Mouse (Mus musculus) heart, adult 18-20 months (tissue): ENCODE data around the gene Stk32c. TPM values are rescaled to one million over a fixed set of nuclear protein-coding genes. Genes with fewer than 3 reads are reported as not detected.
A peak's percentile ranks its signal among the peaks of the same experiment; 100 is the strongest.

Experiments used
- DNase-seq, 2 experiments: peaks; one replicate each; pipeline ENCODE4 v3.0.0; 2021 to 2022; ENCODE audit warnings: mixed read lengths in 1 of 2
- long read RNA-seq, 2 experiments: library from polyadenylated mRNA; stranded (forward); transcript quantifications; one replicate each; pipeline ENCODE4 v2.0.0; 2021
- total RNA-seq, 2 experiments: library from RNA; stranded (reverse); gene quantifications; 2 replicates each; pipeline ENCODE4 v1.2.3; 2021

Stk32c gene
- total RNA-seq, result under 1 TPM; 0.51 to 0.92 TPM
- long read RNA-seq, experiment 1, result 0 reads
- long read RNA-seq, experiment 2, result 0 reads

GRCm38 (mm10) chr7:139212754-139213745 lies at the start of gene Stk32c, which contains the start of gene Lrrc27:
TSS of gene Stk32c (minus strand) at chr7:139213307.
TSS of gene Lrrc27 (plus strand) at chr7:139212988.
- peak; percentile 99 for DNase-seq

GRCm38 (mm10) chr7:139257752-139258542 lies 44.8 kb upstream of the Stk32c start:
- no peak for DNase-seq

DNA sequence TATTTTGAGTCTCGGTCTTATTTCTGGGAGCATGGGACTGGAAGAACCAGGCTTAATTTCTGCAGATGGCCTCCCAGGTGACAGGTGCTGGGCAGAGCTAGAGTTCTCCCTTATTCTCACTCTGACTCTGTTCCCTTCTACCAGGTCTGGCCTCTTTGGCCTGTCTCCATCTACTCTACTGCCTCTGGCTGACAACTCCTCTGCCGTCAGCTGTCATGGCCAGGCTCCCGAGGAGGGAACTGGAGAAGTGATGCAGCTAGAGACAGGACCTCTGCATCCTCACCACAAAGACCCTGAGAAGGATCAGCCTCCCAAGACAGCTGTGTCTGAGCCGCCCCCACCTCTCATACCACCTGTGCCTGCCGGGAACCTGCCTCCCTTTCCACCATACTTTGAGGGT lies 41.5 kb upstream of the Stk32c start:
- DNase-seq, result no peak

DNA sequence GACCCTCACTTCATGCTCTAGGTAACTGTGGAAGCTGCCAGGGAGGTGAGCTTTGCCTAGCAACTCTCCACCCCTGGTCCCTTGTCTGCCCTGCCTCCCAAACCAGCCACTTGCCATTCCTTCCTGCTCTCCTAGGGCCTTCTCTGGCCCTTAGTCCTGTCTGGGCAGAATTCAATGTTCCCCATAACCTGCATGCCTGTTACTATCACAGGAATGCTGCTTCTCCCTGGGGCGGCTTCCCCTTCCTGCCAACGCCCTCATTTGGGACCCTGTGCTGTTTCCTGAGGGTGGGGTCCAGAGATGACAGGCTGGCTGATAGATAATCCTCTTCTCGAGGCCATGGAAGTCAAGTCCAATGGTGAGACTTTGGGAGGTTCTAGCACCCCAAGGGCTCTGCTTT lies 40.4 kb upstream of the Stk32c start:
- DNase-seq, result no peak

DNA sequence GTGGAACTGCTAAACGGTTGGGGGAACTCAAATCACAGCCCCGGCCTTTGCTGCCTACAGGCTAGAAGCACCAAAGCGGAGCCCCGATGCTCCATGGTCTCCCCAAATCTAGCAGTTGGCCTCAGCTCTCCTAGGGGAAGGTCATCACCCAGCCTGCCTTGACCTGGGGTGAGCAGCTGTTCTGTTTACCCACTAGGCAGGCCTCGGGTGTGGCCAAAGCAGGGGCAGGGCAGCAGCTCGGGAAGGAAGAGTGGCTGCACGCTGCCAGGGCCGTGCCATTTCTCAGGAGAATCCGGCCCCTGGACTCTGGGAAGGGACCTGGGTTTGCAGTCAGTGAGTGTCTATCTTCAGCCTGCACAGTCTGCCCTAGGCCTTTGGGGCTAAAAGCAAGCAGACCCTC lies 39.9 kb upstream of the Stk32c start:
- DNase-seq, result peak in 1 of 2 experiments; percentile 35

- DNase-seq, result no peak
Measured at GRCm38 (mm10) chr7:139252566-139252965, 39.5 kb upstream of the Stk32c start.

DNA sequence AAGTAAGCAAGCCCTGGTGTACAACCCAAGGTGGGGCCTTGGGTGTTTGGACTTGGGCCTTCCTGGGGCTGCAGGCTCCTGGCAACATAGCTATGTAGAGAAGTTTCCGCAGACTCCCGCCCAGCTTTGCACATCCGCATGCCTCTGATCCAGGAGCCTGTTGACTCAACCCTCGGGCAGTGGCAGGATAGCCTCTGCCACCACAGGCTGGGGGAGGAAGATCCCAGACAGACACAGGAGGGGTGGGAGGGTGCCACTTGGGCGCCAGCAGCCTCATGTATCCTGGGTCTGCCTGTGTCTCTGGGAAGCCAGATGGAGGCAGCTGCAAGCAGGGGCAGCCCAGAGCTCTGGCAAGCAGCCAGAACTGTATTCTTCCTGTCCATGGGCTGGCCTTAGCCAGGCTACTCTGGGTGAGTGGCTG lies 38.8 kb upstream of the Stk32c start:
- peak; percentile 73 to 76 for DNase-seq

- peak in 1 of 2 experiments; percentile 13 for DNase-seq
Measured at GRCm38 (mm10) chr7:139249406-139250210, 36.5 kb upstream of the Stk32c start.

- peak in 1 of 2 experiments; percentile 27 for DNase-seq
Measured at GRCm38 (mm10) chr7:139248615-139249405, 35.7 kb upstream of the Stk32c start.

- peak; percentile 91 for DNase-seq
Measured at GRCm38 (mm10) chr7:139247881-139248614, 34.9 kb upstream of the Stk32c start, which contains the start of gene Pwwp2b. TSS of gene Pwwp2b (plus strand) at chr7:139248482.

- DNase-seq, result peak; percentile 73 to 79
Measured at GRCm38 (mm10) chr7:139246931-139247880, 34.1 kb upstream of the Stk32c start.

DNA sequence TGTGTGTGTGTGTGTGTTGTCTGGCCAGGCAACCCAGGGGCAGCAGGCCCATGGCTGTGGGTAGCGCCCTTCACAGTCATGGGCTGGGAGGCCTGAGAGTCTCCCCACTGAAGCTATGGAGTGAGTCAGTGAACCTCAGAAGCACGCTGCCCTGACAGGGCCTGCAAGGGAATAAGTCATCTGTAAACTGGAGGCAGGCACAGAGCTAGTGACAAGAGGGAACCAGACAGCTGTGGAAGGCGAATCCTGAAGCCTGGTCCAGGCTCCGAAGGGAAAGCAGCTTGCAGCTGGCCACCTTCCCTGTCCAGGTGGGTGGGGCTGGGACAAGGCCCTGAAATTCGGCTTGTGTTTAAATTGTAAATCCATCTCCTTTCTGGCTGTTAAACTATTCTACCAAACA lies 33.0 kb upstream of the Stk32c start:
- no peak for DNase-seq

GRCm38 (mm10) chr7:139239432-139239831 lies 26.3 kb upstream of the Stk32c start:
- DNase-seq, result no peak

DNA sequence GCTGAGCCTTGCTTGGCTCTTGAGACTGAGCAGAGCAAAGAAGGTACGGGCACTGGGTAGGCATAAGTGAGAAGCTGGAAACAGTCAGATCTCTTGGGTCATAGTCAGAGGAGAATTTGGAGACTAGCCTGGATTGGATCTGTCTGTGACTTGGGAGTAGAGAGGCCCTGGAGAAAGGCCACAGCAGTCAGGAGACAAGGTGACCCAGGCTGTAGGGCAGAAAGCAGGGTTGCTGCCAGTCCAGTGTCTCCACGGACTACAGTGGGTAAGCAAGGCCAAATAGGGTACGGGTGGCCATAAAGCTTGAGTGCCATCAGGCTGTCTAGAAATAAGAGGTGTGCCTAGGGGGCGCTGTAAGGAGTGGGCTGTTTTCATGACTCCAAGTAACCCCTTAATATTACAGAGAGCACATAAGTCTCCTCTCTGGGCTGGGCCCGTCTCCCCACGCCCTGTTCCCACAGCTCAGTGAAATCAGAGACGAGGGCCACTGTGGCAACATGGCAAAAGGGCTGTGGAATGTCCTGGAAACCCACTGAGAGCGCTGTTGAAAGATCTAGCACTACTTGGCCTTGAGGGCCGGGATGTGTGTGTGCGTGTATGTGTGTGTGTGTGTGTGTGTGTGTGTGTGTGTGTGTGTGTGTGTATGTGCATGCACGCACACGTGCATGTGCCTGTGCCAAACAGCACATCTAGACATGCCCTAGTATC lies 22.7 kb upstream of the Stk32c start:
- DNase-seq, result peak in 1 of 2 experiments; percentile 77

DNA sequence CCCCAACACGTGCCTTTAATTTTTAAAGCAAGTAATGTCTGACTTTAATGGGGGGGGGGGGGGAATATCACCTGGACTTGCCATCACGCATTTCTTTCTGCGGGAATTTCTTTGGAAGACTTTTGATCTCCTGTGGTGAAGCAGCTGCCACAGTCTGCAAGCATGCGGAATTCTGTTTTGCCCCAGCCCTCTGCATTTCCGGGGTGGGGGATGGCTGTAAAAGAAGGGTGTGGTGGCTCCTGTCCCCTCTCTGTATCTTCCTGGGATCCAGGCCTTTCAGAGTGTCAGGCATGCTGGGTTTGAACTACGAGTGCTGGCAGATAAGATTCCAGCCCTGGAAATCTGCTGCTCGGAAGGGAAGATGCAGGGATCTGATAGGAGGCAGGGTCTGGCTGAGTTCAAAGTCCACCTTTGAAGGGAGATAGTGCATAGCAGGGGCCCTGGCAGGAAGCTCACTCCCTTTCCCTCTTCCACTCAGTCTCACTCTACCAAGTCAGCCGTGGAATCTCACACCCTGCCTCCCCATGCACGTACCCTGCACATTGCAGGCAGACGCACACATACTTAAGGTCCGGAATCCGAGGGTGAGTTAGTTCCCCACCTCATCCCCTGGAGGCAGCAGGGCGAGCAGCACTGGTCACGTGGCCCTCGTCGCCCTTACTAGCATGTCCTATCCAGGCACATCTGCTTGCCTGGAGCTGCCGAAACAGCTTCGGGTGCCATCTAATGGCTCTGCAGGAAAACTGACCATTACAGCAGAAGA lies 21.5 kb upstream of the Stk32c start:
- DNase-seq, result peak; percentile 74 to 80

GRCm38 (mm10) chr7:139233714-139234113 lies 20.6 kb upstream of the Stk32c start:
- peak; percentile 91 to 93 for DNase-seq

DNA sequence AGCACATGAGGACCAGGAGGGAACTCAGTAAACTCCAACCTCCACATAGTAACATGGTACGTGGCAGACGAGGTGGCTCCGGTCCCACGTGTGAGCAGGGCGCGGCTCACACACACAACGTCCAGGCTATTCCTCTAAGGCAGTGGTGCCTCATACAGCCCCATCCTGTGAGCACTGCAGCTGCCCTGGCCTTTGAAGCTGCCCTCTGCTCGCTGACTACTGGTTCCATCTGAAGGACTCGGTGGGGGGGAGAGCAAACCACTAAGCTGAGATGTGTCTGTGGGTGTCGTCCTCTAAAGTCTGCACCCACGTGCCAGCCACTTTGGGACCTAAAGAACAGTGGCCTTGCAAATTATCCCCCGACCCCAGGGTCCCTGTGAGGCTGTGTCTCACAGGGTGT lies 17.1 kb upstream of the Stk32c start:
- DNase-seq, result no peak
